Mouse (Mus musculus) forebrain, embryonic 11.5 days (tissue): ENCODE data around the gene Cdh10. TPM values are rescaled to one million over a fixed set of nuclear protein-coding genes. Genes with fewer than 3 reads are reported as not detected.

Source experiments
- ATAC-seq: fragments of 200-750 bp; cut with Nextera tagmentation; replicated peaks from 2 replicates; pipeline ENCODE4 v1.8.0; 2017; ENCODE audit warnings: moderate TSS enrichment; ENCODE audit not compliant: low FRiP score
- DNase-seq: peaks from one replicate; pipeline ENCODE4 v3.0.0-alpha.2; 2017; ENCODE audit warnings: low spot score
- H3K27ac ChIP-seq: fragments of 300-500 bp; sonication (generic); 2 replicates; pipeline ENCODE4 v1.5.1; 2014; ENCODE audit warnings: low read depth, low read length
- H3K27me3 ChIP-seq: fragments of 300-500 bp; sonication (generic); 2 replicates; pipeline ENCODE4 v1.6.1; 2014; ENCODE audit warnings: mild to moderate bottlenecking, low read length, mixed read lengths; ENCODE audit not compliant: control insufficient read depth, insufficient read depth
- H3K36me3 ChIP-seq: fragments of 300-500 bp; sonication (generic); 2 replicates; pipeline ENCODE4 v1.6.1; 2014; ENCODE audit warnings: mild to moderate bottlenecking, low read length, moderate library complexity, mixed read lengths; ENCODE audit not compliant: control insufficient read depth, insufficient read depth
- H3K4me1 ChIP-seq: fragments of 300-500 bp; sonication (generic); replicated peaks from 2 replicates; pipeline ENCODE4 v1.6.1; 2014; ENCODE audit warnings: low read length, mixed read lengths; ENCODE audit not compliant: control insufficient read depth, insufficient read depth
- H3K4me2 ChIP-seq: fragments of 300-500 bp; sonication (generic); 2 replicates; pipeline ENCODE4 v1.6.1; 2014; ENCODE audit warnings: low read depth, mild to moderate bottlenecking, low read length, moderate library complexity, mixed read lengths; ENCODE audit not compliant: severe bottlenecking
- H3K4me3 ChIP-seq: fragments of 300-500 bp; sonication (generic); 2 replicates; pipeline ENCODE4 v1.5.1; 2014; ENCODE audit warnings: low read depth, low read length
- H3K9ac ChIP-seq: fragments of 300-500 bp; sonication (generic); 2 replicates; pipeline ENCODE4 v1.6.1; 2014; ENCODE audit warnings: low read length
- H3K9me3 ChIP-seq: fragments of 300-500 bp; sonication (generic); 2 replicates; pipeline ENCODE4 v1.6.1; 2016; ENCODE audit warnings: low read length, mixed read lengths; ENCODE audit not compliant: control insufficient read depth
- WGBS: fragments of 180-500 bp; shearing (Covaris S2); extraction: QIAGEN DNeasy Blood & Tissue Kit; methylation state at CpG from one replicate; pipeline ENCODE4 v1.1.7; 2014; 5-methylcytosine and 5-hydroxymethylcytosine counted together
- polyA plus RNA-seq: library from polyadenylated mRNA; unstranded; fragments of >200 nt; fragmentation: Nextera tagmentation; extraction: Ambion mirVana; gene quantifications from 2 replicates; pipeline ENCODE4 v1.2.1, GENCODE M21; 2014

Gene Cdh10
- polyA plus RNA-seq, 1 experiment from 2014 or later = 5.2 TPM

DNA sequence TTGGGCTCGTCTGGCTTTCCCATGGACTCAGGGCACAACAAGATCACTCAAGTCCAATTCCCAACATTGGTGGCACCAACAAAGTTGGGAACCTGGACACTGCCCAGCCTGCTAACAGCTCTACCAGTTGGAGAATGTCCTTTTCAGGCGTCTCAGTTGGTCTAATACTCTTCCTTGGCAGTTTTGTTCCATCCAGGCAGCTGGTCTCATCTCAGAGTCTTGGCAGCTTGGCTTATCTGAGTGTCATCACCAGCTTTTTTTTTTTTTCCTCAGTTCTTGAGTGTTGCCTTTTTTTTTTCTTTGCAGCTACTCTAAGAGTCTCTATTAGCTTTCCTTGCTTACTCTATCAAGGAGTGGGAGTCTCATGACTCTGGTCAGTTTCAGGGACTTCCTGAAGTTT is 85.4 kb downstream of the Cdh10 start:
- Histone ChIP-seq H3K27ac (no peak overlapping the region), H3K27me3 (no peaks in the 10 kb centered on the region), H3K4me1 (no peaks in the 10 kb centered on the region), H3K9ac (no peak overlapping the region), H3K4me2 (no peak overlapping the region), H3K4me3 (no peak overlapping the region), H3K9me3 (no peaks in the 10 kb centered on the region), H3K36me3 (no peaks in the 10 kb centered on the region)
- no peak for ATAC-seq
- WGBS = 83% methylated on average over 2 of the region's 2 CpGs
- no peak for DNase-seq

- no peak overlapping the region for H3K27ac ChIP-seq
- no peak overlapping the region for H3K4me2 ChIP-seq
- no peaks in the 10 kb centered on the region for H3K36me3 ChIP-seq
- no peaks in the 10 kb centered on the region for H3K9me3 ChIP-seq
- WGBS = 92% methylated on average over 4 of the region's 4 CpGs
- no peak overlapping the region for H3K4me3 ChIP-seq
- no peaks in the 10 kb centered on the region for H3K27me3 ChIP-seq
- no peak for ATAC-seq
- no peak for DNase-seq
- no peaks in the 10 kb centered on the region for H3K4me1 ChIP-seq
- H3K9ac ChIP-seq = no peak overlapping the region
These were observed 91.9 kb downstream of the Cdh10 start for GRCm38 (mm10) chr15:18910612-18911011.

GRCm38 (mm10) chr15:18925392-18926117 is 106.8 kb downstream of the Cdh10 start:
- no peak for DNase-seq
- no peaks in the 10 kb centered on the region for H3K9me3 ChIP-seq

GRCm38 (mm10) chr15:18926964-18927363 is 108.2 kb downstream of the Cdh10 start:
- Histone ChIP-seq H3K4me2 (no peak overlapping the region), H3K36me3 (no peaks in the 10 kb centered on the region), H3K27me3 (no peaks in the 10 kb centered on the region), H3K27ac (no peak overlapping the region), H3K4me1 (no peaks in the 10 kb centered on the region), H3K9ac (no peak overlapping the region), H3K4me3 (no peak overlapping the region), H3K9me3 (no peaks in the 10 kb centered on the region)
- WGBS = 91% methylated on average over 2 of the region's 2 CpGs
- no peak for DNase-seq
- ATAC-seq = no peak

More at GRCm38 (mm10) chr15:18925392-18926117, 106.8 kb downstream of the Cdh10 start:
- WGBS = 96% methylated on average over 1 of the region's 1 CpGs
- Histone ChIP-seq H3K4me2 (no peak overlapping the region), H3K9ac (no peak overlapping the region), H3K27me3 (no peaks in the 10 kb centered on the region), H3K27ac (no peak overlapping the region), H3K36me3 (no peaks in the 10 kb centered on the region), H3K4me3 (no peak overlapping the region), H3K4me1 (no peaks in the 10 kb centered on the region)
- no peak for ATAC-seq

- Histone ChIP-seq H3K27ac (no peak overlapping the region), H3K4me3 (no peak overlapping the region), H3K27me3 (no peaks in the 10 kb centered on the region), H3K9me3 (no peaks in the 10 kb centered on the region), H3K9ac (no peak overlapping the region), H3K36me3 (no peaks in the 10 kb centered on the region), H3K4me1 (no peaks in the 10 kb centered on the region), H3K4me2 (no peak overlapping the region)
- WGBS = 95% methylated on average over 3 of the region's 3 CpGs
- DNase-seq = no peak
- ATAC-seq = no peak
These were observed 133.5 kb downstream of the Cdh10 start for GRCm38 (mm10) chr15:18952266-18952665.

DNA sequence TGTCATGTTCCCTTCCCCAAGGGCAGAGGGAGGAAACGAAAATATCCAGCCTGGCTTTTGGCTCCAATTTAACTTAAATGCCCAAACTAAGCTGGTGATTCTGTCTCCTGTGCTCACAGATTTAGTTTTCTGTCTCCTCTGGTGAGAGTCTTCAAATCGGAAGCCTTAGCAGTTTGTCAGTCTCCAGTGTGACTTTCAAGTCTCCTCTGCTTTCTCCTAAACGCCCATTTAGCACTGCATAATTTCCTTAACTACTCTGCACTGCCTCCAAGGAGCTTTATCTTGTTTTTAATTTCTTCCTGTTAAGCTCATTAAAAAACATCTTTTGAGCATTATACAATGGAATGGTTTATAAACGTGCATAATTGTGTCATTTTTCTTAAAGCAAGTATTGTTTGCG is 156.3 kb downstream of the Cdh10 start:
- no peaks in the 10 kb centered on the region for H3K4me1 ChIP-seq
- H3K9me3 ChIP-seq = no peaks in the 10 kb centered on the region
- H3K27ac ChIP-seq = no peak overlapping the region
- ATAC-seq (no peak), DNase-seq (no peak)
- no peaks in the 10 kb centered on the region for H3K36me3 ChIP-seq
- no peak overlapping the region for H3K4me2 ChIP-seq
- 69% methylated on average over 5 of the region's 5 CpGs for WGBS
- H3K9ac ChIP-seq = no peak overlapping the region
- H3K27me3 ChIP-seq = no peaks in the 10 kb centered on the region
- H3K4me3 ChIP-seq = no peak overlapping the region

DNA sequence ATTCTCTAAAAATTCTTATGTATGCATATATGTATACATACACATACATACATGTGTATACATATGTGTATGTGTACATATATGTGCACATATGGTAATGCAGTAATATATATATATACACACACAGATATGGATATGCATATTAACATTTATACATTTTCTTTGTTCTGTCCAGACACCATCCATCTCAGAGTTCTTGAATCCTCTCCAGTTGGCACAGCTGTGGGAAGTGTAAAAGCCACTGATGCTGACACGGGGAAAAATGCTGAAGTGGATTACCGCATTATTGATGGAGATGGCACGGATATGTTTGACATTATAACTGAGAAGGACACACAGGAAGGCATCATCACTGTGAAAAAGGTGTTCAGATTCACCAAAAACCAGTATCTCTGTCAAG is 166.1 kb downstream of the Cdh10 start:
- 89% methylated on average over 3 of the region's 3 CpGs for WGBS

DNA sequence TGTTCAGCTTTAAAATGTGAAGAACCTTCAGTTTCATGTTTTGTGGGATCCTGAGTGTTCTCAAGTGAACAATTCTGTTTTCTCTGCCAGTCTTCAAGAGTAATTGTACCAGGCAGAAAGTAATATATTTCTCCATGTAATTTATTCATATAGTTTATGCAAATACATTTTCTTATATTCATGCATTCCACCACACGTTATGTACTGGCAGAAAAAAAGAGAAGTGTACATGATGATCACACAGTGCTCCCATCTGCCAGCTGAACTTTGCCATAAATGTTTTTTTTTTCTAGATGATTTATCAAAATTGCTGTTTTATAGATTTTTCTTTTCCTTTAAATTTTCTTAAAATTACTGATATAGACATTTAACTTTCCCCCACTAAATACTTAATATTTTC is 168.9 kb downstream of the Cdh10 start:
- no peaks in the 10 kb centered on the region for H3K4me1 ChIP-seq
- H3K27me3 ChIP-seq = no peaks in the 10 kb centered on the region
- ATAC-seq = no peak
- H3K9me3 ChIP-seq = no peaks in the 10 kb centered on the region
- 57% methylated on average over 1 of the region's 1 CpGs for WGBS
- no peak overlapping the region for H3K4me2 ChIP-seq
- no peaks in the 10 kb centered on the region for H3K36me3 ChIP-seq
- no peak overlapping the region for H3K9ac ChIP-seq
- no peak overlapping the region for H3K4me3 ChIP-seq
- H3K27ac ChIP-seq = no peak overlapping the region
- no peak for DNase-seq

More for the DNA sequence above, 166.1 kb downstream of the Cdh10 start:
- Histone ChIP-seq H3K36me3 (no peaks in the 10 kb centered on the region), H3K27ac (no peak overlapping the region), H3K9ac (no peak overlapping the region), H3K4me2 (no peak overlapping the region), H3K4me1 (no peaks in the 10 kb centered on the region), H3K4me3 (no peak overlapping the region), H3K9me3 (no peaks in the 10 kb centered on the region), H3K27me3 (no peaks in the 10 kb centered on the region)
- DNase-seq (no peak), ATAC-seq (no peak)

DNA sequence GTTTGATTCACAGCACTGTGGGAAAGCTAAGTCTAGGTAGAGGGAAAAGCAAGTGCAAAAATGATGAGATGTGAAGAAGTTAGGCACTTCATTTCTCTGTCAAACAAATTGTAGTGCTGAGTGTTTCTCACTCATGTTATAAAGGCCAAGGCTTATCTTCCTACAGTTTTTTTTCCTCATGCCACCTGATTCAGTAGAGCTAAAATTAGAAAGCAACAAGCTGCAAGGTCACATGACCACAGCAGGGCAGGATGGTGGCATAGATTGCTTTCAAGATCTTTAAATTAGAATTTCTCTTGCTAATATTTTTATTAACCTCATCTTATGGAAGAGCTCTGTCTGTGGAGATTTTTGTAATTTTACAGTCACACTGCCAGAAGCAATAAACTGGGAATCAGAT is 174.8 kb downstream of the Cdh10 start:
- no peak overlapping the region for H3K4me2 ChIP-seq
- H3K36me3 ChIP-seq = no peaks in the 10 kb centered on the region
- DNase-seq (no peak), ATAC-seq (no peak)
- H3K4me3 ChIP-seq = no peak overlapping the region
- no peak overlapping the region for H3K27ac ChIP-seq
- no peaks in the 10 kb centered on the region for H3K9me3 ChIP-seq
- H3K4me1 ChIP-seq = no peaks in the 10 kb centered on the region
- H3K9ac ChIP-seq = no peak overlapping the region
- H3K27me3 ChIP-seq = no peaks in the 10 kb centered on the region
